Mouse (Mus musculus) C2C12 (cell line): Measurements from ENCODE around the gene Papss1. TPM values are rescaled to one million over a fixed set of nuclear protein-coding genes. Genes with fewer than 3 reads are reported as not detected.

Experiments used
- H3K27me3 ChIP-seq: one replicate; pipeline ENCODE4 v1.6.1; 2011; ENCODE audit not compliant: control insufficient read depth, insufficient read depth, insufficient read length
- H3K36me3 ChIP-seq: one replicate; pipeline ENCODE4 v1.6.1; 2011; ENCODE audit not compliant: control insufficient read depth, insufficient read depth
- H3K4me3 ChIP-seq: one replicate; pipeline ENCODE4 v1.5.1; 2011; ENCODE audit warnings: mild to moderate bottlenecking, control low read depth; ENCODE audit not compliant: poor library complexity, insufficient read depth, severe bottlenecking
- H3K79me2 ChIP-seq: one replicate; pipeline ENCODE4 v1.6.1; 2011; ENCODE audit not compliant: control insufficient read depth, insufficient read depth
- H3K79me3 ChIP-seq: one replicate; pipeline ENCODE4 v1.6.1; 2011; ENCODE audit warnings: low read depth, control low read depth
- H3ac ChIP-seq: one replicate; pipeline ENCODE3; 2011; ENCODE audit warnings: low read depth; ENCODE audit not compliant: control insufficient read depth, insufficient read length
- CEBPB ChIP-seq: IDR thresholded peaks from one replicate; pipeline ENCODE4 v1.6.1; 2011; ENCODE audit warnings: low read depth, mild to moderate bottlenecking, control low read depth, moderate library complexity
- CTCF ChIP-seq: IDR thresholded peaks from one replicate; pipeline ENCODE4 v1.5.1; 2011; ENCODE audit not compliant: control insufficient read depth, insufficient read depth, insufficient read length
- FOSL1 ChIP-seq: IDR thresholded peaks from one replicate; pipeline ENCODE4 v1.8.0; 2011; ENCODE audit warnings: mild to moderate bottlenecking, low read length; ENCODE audit not compliant: poor library complexity, insufficient read depth, severe bottlenecking
- MAX ChIP-seq: IDR thresholded peaks from one replicate; pipeline ENCODE4 v1.6.1; 2011; ENCODE audit warnings: mild to moderate bottlenecking, control low read depth
- MYOD1 ChIP-seq: IDR thresholded peaks from one replicate; pipeline ENCODE4 v1.6.1; 2011; ENCODE audit warnings: low read depth; ENCODE audit not compliant: control insufficient read depth, insufficient read length
- MYOG ChIP-seq: IDR thresholded peaks from one replicate; pipeline ENCODE4 v1.6.1; 2011; ENCODE audit not compliant: control insufficient read depth, insufficient read length; ENCODE audit errors: extremely low read depth
- USF1 ChIP-seq: IDR thresholded peaks from one replicate; pipeline ENCODE4 v1.6.1; 2011; ENCODE audit warnings: low read depth, mild to moderate bottlenecking, control low read depth, moderate library complexity
- polyA plus RNA-seq: library from polyadenylated mRNA; unstranded; fragments of >200 nt; fragmentation: generic; extraction: Trizol; gene quantifications from one replicate; pipeline ENCODE4 v1.2.1, GENCODE M21; 2012; ENCODE audit warnings: missing spikeins

The Papss1 gene
- polyA plus RNA-seq, 1 experiment = 63.4 TPM

GRCm38 (mm10) chr3:131618580-131619338 lies 54.2 kb downstream of the Papss1 start:
- Histone ChIP-seq H3K79me3 (no peaks in the 10 kb centered on the region), H3K79me2 (no peaks in the 10 kb centered on the region), H3ac (no peak overlapping the region), H3K36me3 (peaks cover 15% of the 10 kb centered on the region), H3K27me3 (no peaks in the 10 kb centered on the region), H3K4me3 (no peak overlapping the region)
- TF ChIP-seq MYOD1 (peak; percentile 42), CEBPB (peak; percentile 91), FOSL1 (peak; percentile 39), MYOG (no peak), MAX (peak; percentile 64), USF1 (peak; percentile 58), CTCF (no peak)

- Histone ChIP-seq H3K4me3 (no peak overlapping the region), H3ac (no peak overlapping the region), H3K36me3 (peaks cover 40% of the 10 kb centered on the region), H3K79me2 (no peaks in the 10 kb centered on the region), H3K27me3 (no peaks in the 10 kb centered on the region), H3K79me3 (no peaks in the 10 kb centered on the region)
- TF ChIP-seq CTCF (no peak), FOSL1 (no peak), MAX (no peak), CEBPB (no peak), MYOG (no peak), USF1 (no peak), MYOD1 (no peak)
Measured at GRCm38 (mm10) chr3:131623208-131623607, 58.6 kb downstream of the Papss1 start.

- H3K27me3 ChIP-seq = no peaks in the 10 kb centered on the region
- H3ac ChIP-seq = no peak overlapping the region
- no peak for TF ChIP-seq USF1
- TF ChIP-seq CEBPB = no peak
- TF ChIP-seq MAX = no peak
- TF ChIP-seq MYOD1 = no peak
- no peak for TF ChIP-seq MYOG
- TF ChIP-seq FOSL1 = no peak
- TF ChIP-seq CTCF = no peak
- H3K36me3 ChIP-seq = peaks cover 38% of the 10 kb centered on the region
- H3K79me2 ChIP-seq = no peaks in the 10 kb centered on the region
- no peaks in the 10 kb centered on the region for H3K79me3 ChIP-seq
- H3K4me3 ChIP-seq = no peak overlapping the region
Measured at GRCm38 (mm10) chr3:131624063-131624462, 59.5 kb downstream of the Papss1 start.

- no peaks in the 10 kb centered on the region for H3K79me3 ChIP-seq
- no peak overlapping the region for H3K4me3 ChIP-seq
- peaks cover 46% of the 10 kb centered on the region for H3K36me3 ChIP-seq
- no peaks in the 10 kb centered on the region for H3K79me2 ChIP-seq
- no peak overlapping the region for H3ac ChIP-seq
- TF ChIP-seq MYOD1 (no peak), MAX (no peak), CEBPB (no peak), MYOG (no peak), USF1 (no peak), FOSL1 (no peak), CTCF (no peak)
- H3K27me3 ChIP-seq = no peaks in the 10 kb centered on the region
Measured at GRCm38 (mm10) chr3:131627476-131627875, 62.9 kb downstream of the Papss1 start.

- Histone ChIP-seq H3K4me3 (no peak overlapping the region), H3K27me3 (no peaks in the 10 kb centered on the region), H3K79me3 (no peaks in the 10 kb centered on the region), H3ac (no peak overlapping the region), H3K36me3 (peaks cover 42% of the 10 kb centered on the region), H3K79me2 (no peaks in the 10 kb centered on the region)
- no peak for TF ChIP-seq CTCF
- TF ChIP-seq FOSL1 = no peak
Measured at GRCm38 (mm10) chr3:131628265-131628664, 63.7 kb downstream of the Papss1 start.

GRCm38 (mm10) chr3:131628931-131629330 lies 64.4 kb downstream of the Papss1 start:
- Histone ChIP-seq H3K79me3 (no peaks in the 10 kb centered on the region), H3K79me2 (no peaks in the 10 kb centered on the region), H3K36me3 (peaks cover 41% of the 10 kb centered on the region), H3ac (no peak overlapping the region), H3K27me3 (no peaks in the 10 kb centered on the region), H3K4me3 (no peak overlapping the region)
- TF ChIP-seq MYOG (no peak), CTCF (no peak), MYOD1 (no peak), MAX (no peak), CEBPB (no peak), FOSL1 (no peak), USF1 (no peak)
